Mouse (Mus musculus): ENCODE measurements around the gene Cbx4. TPM values are rescaled to one million over a fixed set of nuclear protein-coding genes. Genes with fewer than 3 reads are reported as not detected.

The Cbx4 gene
- total RNA-seq, 2 experiments from 2014 or later, result 40.8 to 45.2 TPM

DNA sequence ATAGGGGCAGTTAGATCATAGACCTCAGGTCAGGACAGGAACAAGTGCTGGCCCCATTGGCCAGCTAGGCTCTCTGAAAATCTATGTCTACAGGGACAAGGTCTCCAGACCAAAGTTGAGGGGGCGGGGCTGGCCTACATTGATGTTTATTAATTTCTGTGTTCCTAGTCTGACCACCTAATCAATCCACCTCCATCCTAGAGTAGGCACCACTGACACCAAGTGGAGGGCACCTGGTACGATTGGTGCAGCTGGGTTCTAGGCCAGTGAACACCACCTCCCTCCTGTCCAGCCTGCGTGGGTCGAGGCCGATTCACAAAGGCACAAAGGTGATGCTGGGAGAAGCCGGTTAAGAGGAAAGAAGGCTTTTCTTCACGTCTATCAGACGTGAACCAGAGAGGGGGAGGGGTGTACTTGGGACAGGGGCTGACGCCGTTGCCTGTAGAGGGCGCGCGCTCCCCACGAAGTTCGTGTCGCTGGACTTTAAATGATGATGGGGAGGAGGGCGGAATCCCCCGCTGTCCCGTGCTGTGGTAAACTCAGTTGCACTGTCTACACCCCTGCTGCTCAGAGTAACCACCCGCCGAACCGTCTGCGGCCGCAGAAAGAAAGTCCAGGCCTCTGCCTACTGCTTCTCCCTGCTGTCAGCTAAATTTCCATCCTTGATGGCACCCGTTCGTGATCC is 52.0 kb downstream of the Cbx4 start:
- intact Hi-C loops (cut with DNase I), result no loop called here
- peak; percentile 90 for DNase-seq

Other genes starting within 250 kb of the Cbx4 start
- gene Rbfox3, start 174.6 kb downstream of the Cbx4 start, total RNA-seq (2021), result 100 to 1,000 TPM; 185 to 192 TPM
- not detected for gene Enpp7, start 98.0 kb downstream of the Cbx4 start, total RNA-seq (2021)
- gene Cbx2, start 63.3 kb downstream of the Cbx4 start, total RNA-seq (2021), result 1 to 10 TPM; 6.8 to 7.4 TPM
- 10 to 100 TPM; 13.0 to 15.6 TPM for gene Cbx8, start 45.3 kb downstream of the Cbx4 start, total RNA-seq (2021)
- 100 to 1,000 TPM; 217 to 222 TPM for gene Tbc1d16, start 142.3 kb upstream of the Cbx4 start, total RNA-seq (2021)
- gene Ccdc40, start 142.4 kb upstream of the Cbx4 start, total RNA-seq (2021), result 1 to 10 TPM; 7.3 to 8.5 TPM
- gene Gaa, start 181.7 kb upstream of the Cbx4 start, total RNA-seq (2021), result 100 to 1,000 TPM in 1 of 2 experiments, 10 to 100 TPM in 1; 86.9 to 104 TPM
- gene Eif4a3, start 213.9 kb upstream of the Cbx4 start, total RNA-seq (2021), result 100 to 1,000 TPM; 115 to 127 TPM
- under 1 TPM; 0.38 to 0.54 TPM for gene Card14, start 221.5 kb upstream of the Cbx4 start, total RNA-seq (2021)